Mouse (Mus musculus) heart, embryonic 10.5 days (tissue): ENCODE measurements around the gene Gria3. TPM values are rescaled to one million over a fixed set of nuclear protein-coding genes. Genes with fewer than 3 reads are reported as not detected.

ENCODE experiments used
- DNase-seq: peaks from one replicate; pipeline ENCODE4 v3.0.0-alpha.2; 2017; ENCODE audit warnings: low spot score
- H3K27ac ChIP-seq: fragments of 300-500 bp; sonication (generic); 2 replicates; pipeline ENCODE4 v1.5.1; 2016; ENCODE audit warnings: mild to moderate bottlenecking
- H3K27me3 ChIP-seq: fragments of 300-500 bp; sonication (generic); 2 replicates; pipeline ENCODE4 v1.6.1; 2016; ENCODE audit warnings: mild to moderate bottlenecking; ENCODE audit not compliant: poor library complexity, insufficient read depth, severe bottlenecking
- H3K36me3 ChIP-seq: fragments of 300-500 bp; sonication (generic); 2 replicates; pipeline ENCODE4 v1.6.1; 2016; ENCODE audit warnings: mild to moderate bottlenecking, moderate library complexity
- H3K4me1 ChIP-seq: fragments of 300-500 bp; sonication (generic); 2 replicates; pipeline ENCODE4 v1.6.1; 2016; ENCODE audit warnings: mild to moderate bottlenecking
- H3K4me3 ChIP-seq: fragments of 300-500 bp; sonication (generic); 2 replicates; pipeline ENCODE4 v1.5.1; 2016; ENCODE audit warnings: mild to moderate bottlenecking, moderate library complexity
- H3K9me3 ChIP-seq: fragments of 300-500 bp; sonication (generic); 2 replicates; pipeline ENCODE4 v1.6.1; 2016; ENCODE audit warnings: mild to moderate bottlenecking, moderate library complexity
- WGBS: fragments of 180-500 bp; shearing (Covaris S2); methylation state at CpG from one replicate; pipeline ENCODE4 v1.1.7; 2016; 5-methylcytosine and 5-hydroxymethylcytosine counted together
- microRNA-seq: library from miRNA; unstranded; fragments of <30 nt; microRNA quantifications from one replicate; pipeline ENCODE4, GENCODE M21; 2017
- polyA plus RNA-seq: library from polyadenylated mRNA; unstranded; fragments of >200 nt; fragmentation: Nextera tagmentation; extraction: Ambion mirVana; gene quantifications from 2 replicates; pipeline ENCODE4 v1.2.1, GENCODE M21; 2016

The Gria3 gene
- polyA plus RNA-seq, 1 experiment from 2014 or later: 4.3 TPM

DNA sequence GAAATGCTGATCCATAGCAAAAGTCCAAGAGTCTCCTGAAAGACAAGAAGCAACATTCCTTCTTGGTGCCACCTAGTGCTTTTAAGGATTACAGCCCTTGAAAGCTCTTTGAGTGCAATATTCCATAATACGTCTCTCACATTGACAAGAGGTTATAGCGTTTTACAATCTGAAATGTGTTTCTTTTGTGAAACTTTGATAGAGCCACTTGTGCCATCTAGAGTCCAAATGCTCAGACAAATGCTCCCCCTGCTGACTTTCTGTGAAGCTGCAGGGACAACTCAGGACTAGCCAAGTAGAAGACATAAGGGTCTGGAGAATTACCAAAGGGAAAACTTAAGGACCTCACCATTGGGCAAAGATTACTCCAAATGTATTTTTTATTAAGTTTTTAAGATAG is 214.3 kb downstream of the Gria3 start:
- no peaks in the 10 kb centered on the region for H3K4me1 ChIP-seq
- H3K9me3 ChIP-seq: no peaks in the 10 kb centered on the region
- no peak for DNase-seq
- no peaks in the 10 kb centered on the region for H3K36me3 ChIP-seq
- 45% methylated on average over 2 of the region's 2 CpGs for WGBS
- H3K4me3 ChIP-seq: no peak overlapping the region
- H3K27me3 ChIP-seq: no peaks in the 10 kb centered on the region
- H3K27ac ChIP-seq: no peak overlapping the region

DNA sequence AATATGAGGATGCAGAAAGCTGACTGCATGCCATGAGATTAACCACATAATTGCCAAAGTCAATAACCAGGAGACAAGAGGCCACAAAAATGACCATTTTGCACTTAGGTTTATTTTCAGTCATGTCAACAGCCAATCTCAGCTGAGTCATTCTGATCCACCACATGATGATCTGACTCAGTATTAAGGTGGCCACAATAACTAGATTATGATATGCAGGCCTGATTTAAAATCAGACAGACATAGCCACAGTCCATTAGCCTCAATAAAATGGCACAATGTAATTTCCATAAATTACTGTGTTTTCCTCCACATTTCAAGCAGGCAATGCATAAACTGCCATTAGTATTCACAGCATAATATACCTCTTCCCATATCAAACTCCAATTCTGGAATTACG is 216.3 kb downstream of the Gria3 start:
- H3K36me3 ChIP-seq: no peaks in the 10 kb centered on the region
- no peak for DNase-seq
- no peaks in the 10 kb centered on the region for H3K4me1 ChIP-seq
- no peak overlapping the region for H3K4me3 ChIP-seq
- no peaks in the 10 kb centered on the region for H3K27me3 ChIP-seq
- no peak overlapping the region for H3K27ac ChIP-seq
- 77% methylated on average over 1 of the region's 1 CpGs for WGBS
- H3K9me3 ChIP-seq: no peaks in the 10 kb centered on the region

DNA sequence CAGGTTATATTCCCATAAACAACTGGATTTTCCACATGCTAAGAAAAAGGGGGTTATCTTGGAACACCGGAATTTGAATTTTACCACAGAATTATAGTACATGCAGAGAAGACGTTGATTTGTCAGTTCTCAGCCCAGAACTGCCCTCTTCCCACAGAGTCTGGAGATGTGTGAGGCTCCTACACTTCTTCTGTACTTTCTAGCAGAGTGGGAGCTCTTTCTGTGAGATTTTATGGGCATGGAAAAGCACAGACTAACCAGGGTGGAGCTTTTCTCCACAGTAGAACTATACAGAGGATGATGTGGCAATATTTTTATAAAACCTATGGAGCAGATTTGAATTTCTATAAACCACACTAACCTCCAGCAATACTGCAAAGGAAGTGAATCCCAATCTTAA is 217.7 kb downstream of the Gria3 start:
- Histone ChIP-seq H3K27me3 (no peaks in the 10 kb centered on the region), H3K4me3 (no peak overlapping the region), H3K9me3 (no peaks in the 10 kb centered on the region), H3K27ac (no peak overlapping the region), H3K4me1 (no peaks in the 10 kb centered on the region), H3K36me3 (no peaks in the 10 kb centered on the region)
- 83% methylated on average over 2 of the region's 2 CpGs for WGBS
- no peak for DNase-seq

DNA sequence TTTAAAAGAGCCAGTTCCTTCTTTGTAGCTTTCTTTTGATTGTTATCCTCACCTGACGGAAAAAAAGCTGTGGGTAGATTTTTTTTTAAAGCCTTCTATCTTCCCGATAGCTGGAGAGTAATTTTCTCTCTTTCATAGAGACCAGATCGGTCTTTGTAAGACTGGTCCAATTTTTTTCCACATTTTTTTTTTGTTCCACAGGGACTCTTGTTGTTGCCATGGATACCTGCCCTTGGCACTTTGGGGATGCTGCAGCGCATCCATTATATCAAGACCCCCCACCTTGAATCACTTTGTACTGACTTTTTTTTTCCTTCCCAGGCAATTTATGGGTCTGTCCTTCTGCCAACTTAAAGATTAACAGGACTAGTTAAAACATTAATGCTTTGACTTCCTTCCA is 232.9 kb downstream of the Gria3 start:
- no peak overlapping the region for H3K27ac ChIP-seq
- H3K9me3 ChIP-seq: no peaks in the 10 kb centered on the region
- no peaks in the 10 kb centered on the region for H3K4me1 ChIP-seq
- WGBS: 83% methylated on average over 4 of the region's 4 CpGs
- H3K36me3 ChIP-seq: no peaks in the 10 kb centered on the region
- H3K4me3 ChIP-seq: no peak overlapping the region
- DNase-seq: no peak
- H3K27me3 ChIP-seq: no peaks in the 10 kb centered on the region

DNA sequence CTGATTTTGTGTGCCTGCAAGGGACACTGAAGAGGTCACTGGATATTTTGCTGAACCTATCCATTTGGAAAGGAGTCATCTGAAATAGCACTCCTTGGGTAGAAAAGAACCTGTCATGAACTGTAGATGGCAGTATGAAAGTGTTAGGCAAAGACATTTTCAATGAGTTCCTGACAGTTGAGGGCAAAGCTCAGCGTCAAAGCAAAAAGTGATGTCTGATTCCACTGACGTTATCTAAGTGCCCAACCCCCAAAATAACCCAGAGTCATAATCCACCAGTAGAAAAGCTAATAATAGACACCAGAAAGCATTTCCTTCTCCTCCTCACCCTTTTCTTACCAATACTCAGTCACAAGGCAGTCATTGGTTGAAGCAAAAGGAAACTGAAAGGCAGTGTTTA is 244.3 kb downstream of the Gria3 start:
- no peaks in the 10 kb centered on the region for H3K27me3 ChIP-seq
- WGBS: 25% methylated on average over 2 of the region's 2 CpGs
- no peaks in the 10 kb centered on the region for H3K36me3 ChIP-seq
- peak; percentile 74 for DNase-seq
- H3K4me1 ChIP-seq: no peaks in the 10 kb centered on the region
- H3K27ac ChIP-seq: no peak overlapping the region
- H3K9me3 ChIP-seq: no peaks in the 10 kb centered on the region
- no peak overlapping the region for H3K4me3 ChIP-seq

DNA sequence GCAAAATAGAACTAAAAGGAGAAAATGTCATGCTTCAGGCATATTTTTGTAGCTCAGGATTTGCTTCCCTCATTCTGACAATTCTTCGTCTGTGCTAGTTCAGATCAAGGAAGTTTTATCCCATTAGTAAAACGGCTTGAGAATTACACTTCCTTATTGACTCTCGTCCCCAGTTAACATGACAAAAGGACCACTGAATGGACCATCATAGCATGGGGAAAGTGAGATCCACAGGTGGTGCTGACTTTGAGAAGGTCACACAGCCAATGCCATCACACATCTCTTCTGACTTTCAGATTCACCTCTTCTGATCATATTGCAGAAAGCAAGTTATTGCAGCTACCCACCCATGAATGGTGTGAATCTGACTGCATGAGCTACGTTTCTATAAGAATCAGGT is 257.1 kb downstream of the Gria3 start:
- WGBS: 62% methylated on average over 4 of the region's 4 CpGs
- no peak overlapping the region for H3K27ac ChIP-seq

DNA sequence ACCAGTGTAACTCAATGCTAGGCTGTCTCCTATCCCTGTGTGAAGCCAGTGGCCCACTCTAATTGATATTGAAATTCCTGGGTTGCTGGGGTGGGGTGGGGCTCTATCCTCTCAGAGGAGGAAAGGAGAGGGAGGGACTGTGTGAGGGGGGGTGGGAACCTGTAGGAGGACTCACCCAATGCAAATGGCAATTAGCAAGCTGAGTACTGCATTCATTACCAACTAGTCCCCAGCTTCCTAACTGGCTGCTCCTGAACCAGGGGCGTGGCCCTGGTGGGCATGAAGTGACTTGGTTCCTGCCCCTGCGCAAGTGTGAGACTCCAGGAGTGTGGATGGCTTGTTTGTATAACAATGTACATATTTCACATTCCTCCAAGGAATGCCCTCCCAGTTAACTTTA is 288.2 kb downstream of the Gria3 start:
- Histone ChIP-seq H3K4me1 (no peaks in the 10 kb centered on the region), H3K4me3 (no peak overlapping the region), H3K36me3 (no peaks in the 10 kb centered on the region), H3K9me3 (no peaks in the 10 kb centered on the region), H3K27me3 (no peaks in the 10 kb centered on the region), H3K27ac (no peak overlapping the region)
- no peak for DNase-seq
- 69% methylated on average over 2 of the region's 2 CpGs for WGBS

More for the DNA sequence above, 257.1 kb downstream of the Gria3 start:
- Histone ChIP-seq H3K4me3 (no peak overlapping the region), H3K27me3 (no peaks in the 10 kb centered on the region), H3K36me3 (no peaks in the 10 kb centered on the region), H3K9me3 (no peaks in the 10 kb centered on the region), H3K4me1 (no peaks in the 10 kb centered on the region)
- DNase-seq: no peak

DNA sequence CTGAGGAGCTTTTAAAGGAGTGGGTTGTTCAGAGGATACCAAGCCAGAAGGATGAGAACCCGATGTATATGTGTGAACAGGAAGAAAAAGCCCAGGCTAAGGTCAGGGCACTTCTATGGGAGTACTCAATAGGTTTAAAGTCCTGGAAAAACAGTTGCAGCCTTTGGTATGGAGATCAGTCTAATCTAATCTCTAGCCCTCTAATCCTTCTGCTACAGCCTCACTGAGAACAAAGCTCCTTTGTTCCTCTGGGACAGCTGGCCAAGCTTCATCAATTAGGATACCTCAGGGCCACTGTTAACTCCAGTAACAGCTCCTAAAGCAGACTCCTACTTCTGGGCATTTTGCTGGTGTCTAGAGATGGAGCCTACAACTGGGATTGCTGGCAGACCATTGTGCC is 291.4 kb downstream of the Gria3 start:
- H3K36me3 ChIP-seq: no peaks in the 10 kb centered on the region
- H3K4me1 ChIP-seq: no peaks in the 10 kb centered on the region
- WGBS: 44% methylated on average over 1 of the region's 1 CpGs
- H3K27ac ChIP-seq: no peak overlapping the region
- no peaks in the 10 kb centered on the region for H3K27me3 ChIP-seq
- no peaks in the 10 kb centered on the region for H3K9me3 ChIP-seq
- no peak overlapping the region for H3K4me3 ChIP-seq
- DNase-seq: no peak

Small RNA genes lying within 50 kb of the gene (microRNA-seq; reads per million reads assigned to microRNA genes)
- not detected for gene Gm22413
